Mouse (Mus musculus) lung, postnatal 0 days (tissue): Measurements from ENCODE around the gene Pacsin2.

ENCODE experiments used
- CTCF ChIP-seq: IDR thresholded peaks from 2 replicates; pipeline ENCODE4 v1.5.1; 2016; ENCODE audit warnings: antibody characterized with exemption, mild to moderate bottlenecking
- EP300 ChIP-seq: IDR thresholded peaks from 2 replicates; pipeline ENCODE4 v1.6.1; 2016; ENCODE audit warnings: antibody characterized with exemption, mild to moderate bottlenecking, control low read depth

DNA sequence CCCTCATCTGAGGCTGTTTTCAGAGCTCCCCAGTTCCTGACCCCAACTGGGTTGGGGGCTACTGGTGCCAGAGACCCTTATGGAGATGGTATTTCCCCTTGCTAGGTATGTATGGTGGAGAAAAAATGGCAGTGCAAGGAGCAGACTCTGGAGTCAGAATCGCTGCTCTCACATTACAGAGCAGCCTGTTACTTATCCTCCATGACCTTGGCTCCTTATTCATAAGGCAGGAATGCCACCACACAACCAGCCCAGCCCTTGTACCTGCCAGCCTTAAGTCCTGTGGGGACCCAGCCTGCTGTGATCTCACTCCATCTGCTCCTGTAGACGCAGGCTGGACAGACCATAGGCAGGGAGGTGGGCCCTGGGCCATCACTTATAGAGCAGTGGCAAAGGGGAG, 76.5 kb downstream of the Pacsin2 start:
- TF ChIP-seq EP300 (no peak), CTCF (no peak)
